Mouse (Mus musculus): ENCODE results near the gene Rubcn. TPM values are rescaled to one million over a fixed set of nuclear protein-coding genes. Genes with fewer than 3 reads are reported as not detected.
A peak's percentile ranks its signal among the peaks of the same experiment; 100 is the strongest.

Gene Rubcn
- polyA plus RNA-seq, 1 experiment from 2014 or later = 24.2 TPM

DNA sequence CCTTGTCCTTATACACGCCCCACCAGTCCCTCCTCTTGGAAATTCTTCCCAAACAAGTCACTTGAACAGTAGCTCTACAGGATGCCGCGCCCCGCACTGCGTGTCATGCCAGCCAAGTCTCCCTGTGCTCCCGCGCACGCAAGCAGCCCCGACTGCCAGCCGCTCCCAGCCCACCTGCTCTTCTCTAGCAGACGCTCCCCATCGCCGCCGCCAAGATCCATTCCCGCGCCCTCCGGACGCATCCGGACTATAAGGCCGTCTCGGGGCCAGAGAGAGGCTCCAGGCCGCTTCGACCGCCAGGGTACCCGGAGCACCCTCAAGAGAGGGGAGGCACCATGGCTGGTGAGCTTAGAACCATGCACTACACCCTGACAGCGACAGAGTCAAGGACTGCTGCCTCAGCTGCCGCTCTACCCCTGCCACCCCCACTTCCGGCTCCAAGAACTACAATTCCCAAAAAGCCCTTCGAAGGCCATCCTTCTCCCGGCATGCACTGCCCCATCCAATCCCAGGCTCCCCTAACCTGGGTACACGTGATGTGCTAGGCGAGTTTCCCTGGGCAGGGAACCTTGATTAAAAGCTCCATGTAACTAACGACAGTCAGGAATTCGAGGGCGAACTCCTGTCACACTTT lies 9.5 kb downstream of the Rubcn start:
- peaks cover 21% of the 10 kb centered on the region for H3K36me3 ChIP-seq
- peak overlapping the region; percentile 93 for H3K27ac ChIP-seq (replicated peaks)
- no peaks in the 10 kb centered on the region for H3K9me3 ChIP-seq
- peak overlapping the region; percentile 93 for H3K9ac ChIP-seq
- no peaks in the 10 kb centered on the region for H3K27me3 ChIP-seq (replicated peaks)
- peak; percentile 89; the same call in 1 of the 2 replicates for ATAC-seq (ENCODE audit: extremely low read depth, insufficient number of reproducible peaks, low FRiP score, low TSS enrichment)
- peak overlapping the region; percentile 84 for H3K4me2 ChIP-seq
- H3K4me3 ChIP-seq = peak overlapping the region; percentile 89
- H3K4me1 ChIP-seq = peaks cover 42% of the 10 kb centered on the region
- under 1% methylated on average over 35 of the region's 35 CpGs for WGBS

DNA sequence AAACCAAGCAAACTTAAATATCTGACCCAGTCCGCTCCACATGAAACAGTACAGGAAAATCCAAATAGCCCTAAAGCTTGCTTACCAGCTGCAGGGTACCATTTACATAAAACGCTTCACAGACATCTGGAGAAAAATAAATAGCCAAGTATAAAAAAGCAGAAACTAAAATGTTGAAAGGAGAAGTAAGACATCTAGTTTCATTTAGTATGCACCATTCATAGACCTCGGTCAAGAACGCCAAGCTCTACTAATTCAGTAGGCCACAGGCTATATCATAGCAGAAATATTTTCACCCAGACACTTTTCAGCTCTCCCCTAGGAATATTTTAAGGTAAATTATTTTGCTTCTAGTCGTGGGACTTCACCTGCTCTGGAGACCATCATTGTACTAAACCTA lies 10.9 kb downstream of the Rubcn start:
- peaks cover 21% of the 10 kb centered on the region for H3K36me3 ChIP-seq
- peak overlapping the region; percentile 84 for H3K4me2 ChIP-seq
- 80% methylated on average over 5 of the region's 5 CpGs for WGBS
- peak overlapping the region; percentile 93 for H3K27ac ChIP-seq (replicated peaks)
- H3K4me3 ChIP-seq = peak overlapping the region; percentile 89
- no peak for ATAC-seq (ENCODE audit: extremely low read depth, insufficient number of reproducible peaks, low FRiP score, low TSS enrichment)
- peak overlapping the region; percentile 93 for H3K9ac ChIP-seq
- H3K9me3 ChIP-seq = no peaks in the 10 kb centered on the region
- peaks cover 45% of the 10 kb centered on the region for H3K4me1 ChIP-seq
- H3K27me3 ChIP-seq (replicated peaks) = no peaks in the 10 kb centered on the region

DNA sequence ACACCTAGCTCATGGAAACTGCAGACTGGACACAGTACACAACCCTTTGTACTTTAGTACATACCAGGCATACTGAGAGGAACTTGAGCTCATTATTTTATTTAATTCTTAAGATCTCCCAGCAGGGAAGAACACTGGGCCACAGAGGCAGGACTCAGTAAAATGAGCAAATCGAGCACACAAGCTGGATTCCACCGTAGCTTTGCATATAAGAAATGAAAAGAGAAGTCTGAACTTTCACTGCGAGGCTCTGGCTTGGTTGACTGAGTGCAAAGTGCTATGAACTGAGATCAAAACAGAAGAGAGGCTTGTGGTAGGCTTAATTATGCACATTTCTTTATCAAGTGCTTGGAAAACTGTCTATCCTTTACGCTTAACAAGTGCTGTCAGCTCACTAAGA lies 12.2 kb downstream of the Rubcn start:
- Histone ChIP-seq H3K36me3 (peaks cover 34% of the 10 kb centered on the region), H3K27me3 (replicated peaks) (no peaks in the 10 kb centered on the region), H3K9me3 (no peaks in the 10 kb centered on the region), H3K4me2 (0 out of 2 replicates have a peak overlapping the region, but pooled peaks have one; percentile 1), H3K4me3 (no peak overlapping the region), H3K27ac (replicated peaks) (0 out of 2 replicates have a peak overlapping the region, but pooled peaks have one; percentile 16), H3K4me1 (peaks cover 45% of the 10 kb centered on the region), H3K9ac (peak overlapping the region; percentile 33)
- ATAC-seq (ENCODE audit: extremely low read depth, insufficient number of reproducible peaks, low FRiP score, low TSS enrichment) = no peak
- WGBS = 81% methylated on average over 4 of the region's 4 CpGs

DNA sequence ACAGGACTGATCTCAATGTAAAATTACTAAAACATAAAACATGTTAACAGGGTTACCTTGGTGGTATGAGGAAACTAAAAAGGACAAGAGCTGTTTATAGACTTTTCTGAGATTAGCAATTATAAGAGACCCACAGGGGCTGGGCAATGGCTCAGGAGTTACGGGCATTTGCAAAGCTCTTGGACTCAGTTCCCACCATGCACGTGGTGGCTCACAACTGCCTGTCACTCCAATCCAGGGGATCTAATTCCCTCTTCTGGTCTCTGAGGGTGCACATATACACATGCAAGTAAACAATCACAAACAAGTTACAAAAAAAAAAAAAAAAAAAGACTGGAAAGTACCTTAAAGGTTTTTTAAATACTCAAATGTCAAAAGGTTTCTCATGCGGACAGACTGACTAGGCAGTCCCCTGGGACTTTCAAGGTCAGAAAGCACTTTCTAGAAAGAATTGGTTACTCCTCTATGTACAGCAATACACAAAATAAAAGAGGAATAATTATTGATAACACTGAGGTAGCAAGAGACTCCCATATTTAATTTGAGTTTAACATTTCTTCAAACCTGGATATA lies 15.7 kb downstream of the Rubcn start:
- peaks cover 35% of the 10 kb centered on the region for H3K36me3 ChIP-seq
- no peak overlapping the region for H3K27ac ChIP-seq (replicated peaks)
- no peak overlapping the region for H3K9ac ChIP-seq
- H3K4me3 ChIP-seq = no peak overlapping the region
- peaks cover 67% of the 10 kb centered on the region for H3K4me1 ChIP-seq
- ATAC-seq (ENCODE audit: extremely low read depth, insufficient number of reproducible peaks, low FRiP score, low TSS enrichment) = no peak
- 82% methylated on average over 3 of the region's 3 CpGs for WGBS
- H3K27me3 ChIP-seq (replicated peaks) = no peaks in the 10 kb centered on the region
- H3K9me3 ChIP-seq = no peaks in the 10 kb centered on the region
- H3K4me2 ChIP-seq = no peak overlapping the region

DNA sequence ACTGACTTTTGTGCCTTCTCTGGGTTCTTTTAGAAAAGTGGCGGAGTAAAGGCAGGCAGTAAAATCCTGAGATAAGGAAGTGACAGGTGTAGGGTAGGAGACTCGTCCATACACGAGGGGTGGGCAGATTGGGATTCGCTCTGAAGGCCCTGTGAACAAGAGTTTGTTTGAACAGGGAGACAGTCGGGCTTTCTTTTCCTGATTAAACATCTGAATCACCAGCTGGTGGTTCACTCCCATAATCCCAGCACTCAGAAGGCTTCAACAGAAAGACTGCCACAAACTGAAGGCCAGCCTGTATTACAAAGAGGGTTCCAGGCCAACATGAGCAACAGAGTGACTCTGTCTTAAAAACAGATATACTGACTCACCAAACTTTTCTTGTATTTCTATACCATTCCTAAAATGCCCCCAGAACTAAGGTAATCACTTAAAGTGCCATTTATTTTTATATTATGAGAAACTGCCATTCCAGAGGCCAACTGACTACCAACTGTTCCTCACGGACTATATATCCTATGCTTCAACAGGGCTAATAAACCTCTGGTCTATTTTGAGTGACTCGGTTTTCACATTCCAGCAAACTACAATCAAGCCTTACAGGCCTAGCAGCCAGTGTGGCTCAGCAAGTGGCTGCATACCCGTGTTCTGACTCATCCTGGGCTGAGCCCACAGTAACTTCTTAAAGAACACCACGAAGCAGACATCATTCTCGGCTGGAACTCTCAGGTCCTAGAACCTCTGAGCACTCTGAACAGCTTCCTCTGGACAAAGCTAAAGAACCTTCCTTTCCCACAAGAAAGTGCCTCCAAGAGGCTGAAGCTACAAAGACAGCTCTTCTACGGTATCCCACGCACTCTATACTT lies 18.6 kb downstream of the Rubcn start:
- H3K27me3 ChIP-seq (replicated peaks) = no peaks in the 10 kb centered on the region
- 31% methylated on average over 12 of the region's 12 CpGs for WGBS
- peak; percentile 37; the same call in 1 of the 2 replicates for ATAC-seq (ENCODE audit: extremely low read depth, insufficient number of reproducible peaks, low FRiP score, low TSS enrichment)
- H3K9me3 ChIP-seq = no peaks in the 10 kb centered on the region
- H3K4me2 ChIP-seq = peak overlapping the region; percentile 41
- peaks cover 63% of the 10 kb centered on the region for H3K4me1 ChIP-seq
- H3K9ac ChIP-seq = peak overlapping the region; percentile 67
- peaks cover 36% of the 10 kb centered on the region for H3K36me3 ChIP-seq
- peak overlapping the region; percentile 96 for H3K27ac ChIP-seq (replicated peaks)
- H3K4me3 ChIP-seq = peak overlapping the region; percentile 9; the same call in 1 of the 2 replicates

DNA sequence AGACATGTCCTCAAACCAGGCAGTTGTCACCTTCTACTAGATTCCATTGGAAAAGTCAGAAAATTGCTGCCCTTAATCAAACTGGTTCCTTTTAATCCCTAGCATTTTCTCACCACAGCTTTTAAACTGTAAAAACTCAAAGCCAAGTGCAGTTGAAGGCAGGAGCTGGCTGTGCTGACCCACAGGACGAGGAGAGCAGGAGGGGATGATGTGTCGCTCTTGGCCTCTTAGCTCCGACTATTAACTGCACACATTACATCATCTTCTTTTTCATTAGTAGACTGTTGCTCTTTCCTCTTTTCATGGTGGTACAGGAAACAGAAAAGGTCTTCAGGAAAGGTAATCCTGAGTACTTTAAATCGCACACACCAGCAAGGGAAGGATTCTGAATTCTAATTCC lies 19.2 kb downstream of the Rubcn start:
- Histone ChIP-seq H3K27me3 (replicated peaks) (no peaks in the 10 kb centered on the region), H3K36me3 (peaks cover 31% of the 10 kb centered on the region), H3K9me3 (no peaks in the 10 kb centered on the region), H3K4me2 (peak overlapping the region; percentile 41), H3K4me1 (peaks cover 63% of the 10 kb centered on the region), H3K4me3 (no peak overlapping the region), H3K9ac (peak overlapping the region; percentile 55), H3K27ac (replicated peaks) (peak overlapping the region; percentile 96)
- no peak for ATAC-seq (ENCODE audit: extremely low read depth, insufficient number of reproducible peaks, low FRiP score, low TSS enrichment)
- 29% methylated on average over 4 of the region's 4 CpGs for WGBS

DNA sequence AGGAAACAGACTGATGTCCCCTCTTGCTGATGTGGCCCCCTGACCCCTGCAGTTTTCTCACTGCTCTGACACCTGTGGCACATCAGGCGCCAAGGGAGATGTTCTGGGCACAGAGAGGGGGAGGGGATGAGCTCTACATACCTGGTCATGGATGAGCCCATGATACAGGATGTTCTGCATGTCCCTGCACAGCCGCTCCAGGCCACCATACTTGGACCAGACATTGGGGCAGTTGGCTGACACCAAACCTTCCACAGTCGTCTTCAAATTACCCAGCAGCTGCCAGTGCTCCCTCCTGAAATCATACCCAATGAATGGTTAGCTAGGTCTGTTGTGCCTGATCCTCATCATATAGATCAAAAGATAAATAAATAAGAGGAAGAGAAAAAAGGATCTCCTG lies 20.8 kb downstream of the Rubcn start:
- Histone ChIP-seq H3K27me3 (replicated peaks) (no peaks in the 10 kb centered on the region), H3K4me2 (no peak overlapping the region), H3K4me3 (no peak overlapping the region), H3K4me1 (peaks cover 66% of the 10 kb centered on the region), H3K27ac (replicated peaks) (no peak overlapping the region), H3K9ac (no peak overlapping the region), H3K9me3 (no peaks in the 10 kb centered on the region), H3K36me3 (peaks cover 31% of the 10 kb centered on the region)
- no peak for ATAC-seq (ENCODE audit: extremely low read depth, insufficient number of reproducible peaks, low FRiP score, low TSS enrichment)
- 75% methylated on average over 3 of the region's 3 CpGs for WGBS

DNA sequence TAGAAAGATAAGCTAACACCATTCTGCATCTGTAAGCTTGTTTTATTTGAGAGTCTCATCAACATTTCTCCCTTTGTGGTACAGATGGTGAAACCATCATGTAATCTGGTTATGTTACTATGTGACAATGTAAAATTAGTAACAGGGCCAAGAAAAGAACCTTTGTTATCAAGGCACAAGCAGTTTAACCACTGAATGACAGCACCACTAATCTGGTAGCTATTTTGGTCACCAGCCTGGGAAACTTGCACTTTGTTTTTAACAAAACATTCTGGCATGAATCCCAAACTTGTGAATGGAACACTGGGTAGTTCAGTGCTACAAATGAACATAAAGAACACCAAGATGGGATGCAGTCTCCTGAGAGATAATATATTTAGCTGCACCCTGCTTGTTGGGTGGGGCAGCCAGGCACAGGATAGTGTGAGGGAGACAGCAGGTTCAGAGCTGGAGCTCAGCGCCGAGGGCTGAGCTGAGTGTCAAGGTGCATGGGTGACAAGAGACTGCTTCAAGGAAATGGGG lies 23.5 kb downstream of the Rubcn start:
- Histone ChIP-seq H3K4me2 (peak overlapping the region; percentile 55), H3K27ac (replicated peaks) (peak overlapping the region; percentile 95), H3K4me1 (peaks cover 56% of the 10 kb centered on the region), H3K36me3 (peaks cover 33% of the 10 kb centered on the region), H3K27me3 (replicated peaks) (no peaks in the 10 kb centered on the region), H3K4me3 (peak overlapping the region; percentile 14; the same call in 1 of the 2 replicates), H3K9me3 (no peaks in the 10 kb centered on the region), H3K9ac (peak overlapping the region; percentile 67)
- peak; percentile 40; the same call in 1 of the 2 replicates for ATAC-seq (ENCODE audit: extremely low read depth, insufficient number of reproducible peaks, low FRiP score, low TSS enrichment)
- 20% methylated on average over 2 of the region's 2 CpGs for WGBS

DNA sequence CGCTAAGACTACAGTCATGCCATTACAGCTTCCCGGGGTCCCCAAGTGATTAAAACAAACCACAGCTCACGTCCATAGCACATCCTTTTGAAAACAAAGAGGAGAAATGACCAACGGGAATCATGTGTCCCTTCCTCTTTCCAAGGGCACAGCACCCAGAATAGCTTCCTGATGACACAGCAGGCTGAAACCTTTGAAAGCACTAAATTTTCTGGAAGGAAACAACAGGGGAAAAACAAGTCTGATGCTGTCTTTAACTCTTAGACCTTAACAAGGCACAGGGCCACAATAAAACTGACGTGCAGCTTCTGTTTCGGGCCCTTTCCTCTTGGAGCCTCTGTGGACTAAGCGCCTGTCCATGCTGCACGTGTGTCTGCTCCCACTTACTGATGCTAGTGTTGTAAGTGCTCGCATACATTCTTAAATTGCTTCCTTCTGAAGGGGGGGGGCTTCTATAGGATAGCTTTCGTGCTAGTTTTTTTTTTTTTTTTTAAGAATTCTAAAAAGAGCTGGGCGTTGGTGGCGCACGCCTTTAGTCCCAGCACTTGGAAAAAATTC lies 24.0 kb downstream of the Rubcn start:
- H3K4me3 ChIP-seq = peak overlapping the region; percentile 14; the same call in 1 of the 2 replicates
- H3K27me3 ChIP-seq (replicated peaks) = no peaks in the 10 kb centered on the region
- H3K4me1 ChIP-seq = peaks cover 53% of the 10 kb centered on the region
- peak overlapping the region; percentile 95 for H3K27ac ChIP-seq (replicated peaks)
- no peak; the same call in 1 of the 2 replicates for ATAC-seq (ENCODE audit: extremely low read depth, insufficient number of reproducible peaks, low FRiP score, low TSS enrichment)
- no peaks in the 10 kb centered on the region for H3K9me3 ChIP-seq
- 30% methylated on average over 13 of the region's 13 CpGs for WGBS
- H3K9ac ChIP-seq = peak overlapping the region; percentile 67
- peak overlapping the region; percentile 55 for H3K4me2 ChIP-seq
- H3K36me3 ChIP-seq = peaks cover 39% of the 10 kb centered on the region

DNA sequence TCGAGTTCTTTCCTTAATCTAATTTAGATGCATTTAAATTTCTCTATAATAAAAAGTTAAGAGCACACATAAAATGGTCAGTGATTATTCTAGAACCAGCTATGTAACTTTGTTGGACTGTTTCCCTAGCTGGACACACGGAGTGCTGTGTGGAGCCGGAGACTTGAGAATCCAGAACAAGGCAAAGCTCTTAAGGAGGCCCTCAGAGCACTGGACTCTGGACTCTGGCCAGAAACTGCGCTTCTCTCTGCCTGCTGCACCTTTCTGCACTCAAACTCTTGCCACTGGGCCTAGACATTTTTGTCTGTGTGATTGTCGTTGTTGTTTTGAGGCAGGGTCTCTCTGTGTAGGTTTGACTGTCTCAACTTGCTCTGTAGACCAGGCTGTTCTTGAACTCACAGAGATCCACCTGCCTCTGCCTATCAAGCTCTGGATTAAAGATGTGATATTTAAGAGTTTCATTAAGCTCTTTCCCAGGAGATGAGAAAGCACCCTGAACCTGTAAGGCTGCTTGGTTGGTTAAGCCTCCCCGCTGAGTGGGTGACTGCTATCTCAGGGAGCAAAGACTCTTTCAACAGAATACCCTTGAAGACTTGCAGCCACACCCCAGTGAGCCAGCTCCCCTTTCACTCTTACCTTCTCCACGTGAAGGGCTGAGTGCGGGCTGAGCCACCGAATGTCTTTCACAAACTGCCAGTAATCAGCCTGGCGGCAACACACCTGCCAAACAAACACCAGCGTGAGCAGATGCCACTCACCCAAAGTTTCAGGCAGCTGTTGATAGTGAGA lies 28.3 kb downstream of the Rubcn start:
- no peak overlapping the region for H3K4me3 ChIP-seq
- no peak overlapping the region for H3K4me2 ChIP-seq
- no peak for ATAC-seq (ENCODE audit: extremely low read depth, insufficient number of reproducible peaks, low FRiP score, low TSS enrichment)
- H3K27ac ChIP-seq (replicated peaks) = no peak overlapping the region
- 82% methylated on average over 11 of the region's 11 CpGs for WGBS
- H3K36me3 ChIP-seq = peaks cover 67% of the 10 kb centered on the region
- H3K9me3 ChIP-seq = no peaks in the 10 kb centered on the region
- no peaks in the 10 kb centered on the region for H3K27me3 ChIP-seq (replicated peaks)
- H3K9ac ChIP-seq = no peak overlapping the region
- peaks cover 19% of the 10 kb centered on the region for H3K4me1 ChIP-seq
